Mouse (Mus musculus): ENCODE measurements at regions not wholly inside any gene's neighbourhood (a gene's known extent, or its start where the extent isn't known, plus 50 kb on each side); places are given as distances from the start of the nearest gene placed in this dataset.

DNA sequence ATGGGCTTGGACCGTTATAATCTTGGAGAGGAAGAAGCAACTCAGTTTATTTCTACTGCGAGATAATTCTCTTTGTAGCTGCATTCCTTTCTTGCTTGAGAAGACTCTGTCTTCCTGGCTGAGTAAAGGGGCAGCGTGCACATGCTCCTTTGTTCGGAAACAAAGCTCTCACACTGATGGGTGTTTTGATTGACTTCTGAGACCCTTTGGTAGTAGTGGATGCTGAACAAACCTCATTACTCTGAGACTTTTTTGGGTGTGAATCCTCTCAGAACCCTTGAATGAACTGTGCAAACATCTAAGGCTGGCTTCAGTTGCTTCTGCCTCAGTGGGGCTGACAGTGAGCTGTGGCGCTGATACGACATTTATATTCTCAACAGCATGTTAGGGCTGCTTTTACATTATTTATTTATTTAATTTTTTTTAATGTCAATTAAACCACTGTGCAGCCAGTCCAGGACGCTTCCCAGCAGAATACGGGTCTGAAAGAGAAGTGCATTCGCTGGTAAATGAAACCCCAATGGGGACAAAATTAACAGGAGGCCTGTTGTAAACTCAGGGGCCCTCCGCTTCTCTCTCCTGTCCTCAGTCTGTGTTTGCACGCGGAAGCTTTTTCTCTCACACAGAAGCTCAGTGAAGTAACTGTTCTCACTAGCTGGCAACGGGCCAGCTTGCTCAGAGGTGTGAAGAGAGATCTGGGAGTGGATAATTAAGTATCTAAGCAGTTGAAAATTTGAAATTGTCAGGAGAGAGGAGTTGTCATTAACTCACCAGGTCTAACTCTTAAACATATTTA, 380.1 kb upstream of the Slc30a5 start:
- TF ChIP-seq POLR2A (IDR thresholded peaks at IDR 0.05; ENCODE audit: low read depth, low read length) (no peak), CTCF (conservative IDR thresholded peaks at IDR 0.05; ENCODE audit: insufficient read depth, insufficient read length, low read depth, low read length) (no peak)
